Mouse (Mus musculus) left cerebral cortex, postnatal 25 days (tissue): Measurements from ENCODE around the gene Fuz. TPM values are rescaled to one million over a fixed set of nuclear protein-coding genes. Genes with fewer than 3 reads are reported as not detected.
A peak's percentile ranks its signal among the peaks of the same experiment; 100 is the strongest.
"Not testable (repeated sequence)": the region's sequence is repeated elsewhere in the genome, so short reads cannot be mapped to it uniquely, and the experiment has no call there.

Experiments used
- DNase-seq, 2 experiments: peaks; one replicate each; pipeline ENCODE4 v3.0.0; 2022; ENCODE audit warnings: low spot score in 2 of 2, mixed read lengths in 1 of 2
- intact Hi-C: fragments of 180-260 bp; cut with DNase I; formaldehyde crosslinking; loops from one replicate; pipeline ENCODE4 v1.15.1; 2025
- total RNA-seq, 2 experiments: library from RNA; stranded (reverse); gene quantifications; 2 replicates each; pipeline ENCODE4 v1.2.3; 2021

Gene Fuz
- total RNA-seq, 2 experiments from 2014 or later, result 20.7 to 25.5 TPM

- no peak for DNase-seq
- intact Hi-C loops, result loop anchor here (1.0 kb wide), 1 partner anchor 11 kb away; the partner anchor contains the start of gene Ptov1
Observed at GRCm38 (mm10) chr7:44857905-44858304, 38.0 kb upstream of the Fuz start.

DNA sequence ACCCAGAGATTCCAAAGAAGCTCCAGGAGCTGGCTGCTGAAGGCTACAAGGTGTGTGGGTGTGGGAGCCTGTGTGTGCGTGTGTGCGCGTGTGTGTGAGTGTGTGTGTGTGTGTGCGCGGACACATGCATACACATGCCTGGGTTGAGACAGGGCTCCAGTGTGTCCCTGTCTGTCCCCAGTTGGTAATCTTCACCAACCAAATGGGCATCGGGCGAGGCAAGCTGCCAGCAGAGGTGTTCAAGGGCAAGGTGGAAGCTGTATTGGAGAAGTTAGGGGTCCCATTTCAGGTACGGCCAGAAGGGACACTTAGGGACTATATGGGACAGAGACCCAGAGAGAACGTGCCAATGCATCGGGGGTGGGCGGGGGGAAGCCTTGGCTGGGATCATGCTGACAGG, 36.0 kb upstream of the Fuz start:
- intact Hi-C loops, result no loop called here
- no peak for DNase-seq

DNA sequence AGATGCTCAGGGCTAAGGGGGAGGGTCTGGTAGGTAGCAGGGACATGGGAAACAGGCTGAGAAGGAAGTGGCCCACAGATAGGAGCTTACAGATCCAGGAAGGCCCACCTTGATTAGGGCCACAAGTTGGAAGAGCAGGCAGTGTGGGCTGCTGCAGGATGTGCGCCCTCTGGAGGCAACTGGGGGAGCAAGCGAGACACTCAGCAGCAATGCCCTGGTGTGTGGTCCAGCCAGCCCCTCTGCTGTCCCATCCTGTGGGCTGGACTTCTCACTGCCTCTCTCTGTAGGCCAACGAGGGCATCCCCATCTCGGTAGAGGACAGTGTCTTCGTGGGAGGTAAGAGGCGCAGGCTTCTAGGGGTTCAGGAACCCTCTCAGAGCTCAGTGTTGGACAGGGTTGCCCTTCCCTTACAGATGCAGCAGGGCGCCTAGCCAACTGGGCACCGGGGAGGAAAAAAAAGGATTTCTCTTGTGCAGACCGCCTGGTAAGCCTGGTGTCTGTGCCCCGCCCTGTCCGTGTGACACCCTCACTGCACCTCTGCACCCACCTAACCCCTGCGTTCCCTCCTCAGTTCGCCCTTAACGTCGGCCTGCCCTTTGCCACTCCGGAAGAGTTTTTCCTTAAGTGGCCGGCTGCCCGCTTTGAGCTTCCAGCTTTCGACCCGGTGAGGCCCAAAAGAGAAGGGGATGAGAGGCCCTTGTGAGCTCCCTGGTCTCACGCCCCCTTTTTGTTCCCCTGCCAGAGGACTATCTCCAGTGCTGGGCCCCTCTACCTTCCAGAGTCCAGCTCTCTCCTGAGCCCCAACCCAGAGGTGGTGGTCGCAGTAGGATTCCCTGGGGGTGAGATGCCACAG, 35.1 kb upstream of the Fuz start:
- intact Hi-C loops, result no loop called here

GRCm38 (mm10) chr7:44861429-44861816, 34.5 kb upstream of the Fuz start:
- DNase-seq, result no peak
- intact Hi-C loops, result no loop called here

More for the DNA sequence above, 35.1 kb upstream of the Fuz start:
- DNase-seq, result peak in 1 of 2 experiments; percentile 57

DNA sequence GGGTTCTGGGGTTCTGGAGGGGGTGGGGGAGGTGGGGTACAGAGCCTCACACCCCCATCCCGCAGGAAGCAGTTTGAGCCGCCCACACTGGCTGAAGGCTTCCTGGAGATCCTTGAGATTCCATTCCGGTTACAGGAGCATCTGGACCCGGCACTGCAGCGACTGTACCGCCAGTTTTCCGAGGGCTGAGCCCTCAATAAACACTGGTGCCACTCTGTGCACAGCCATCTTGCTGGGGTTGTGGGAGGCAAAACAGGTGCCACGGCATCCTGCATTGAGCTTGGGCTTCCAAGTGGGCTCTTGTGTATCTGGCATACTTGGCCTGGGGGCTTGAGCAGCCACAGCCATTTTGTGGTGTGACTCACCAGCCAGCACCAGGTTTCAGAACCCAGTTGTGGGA, 33.4 kb upstream of the Fuz start:
- DNase-seq, result no peak
- intact Hi-C loops, result no loop called here

DNA sequence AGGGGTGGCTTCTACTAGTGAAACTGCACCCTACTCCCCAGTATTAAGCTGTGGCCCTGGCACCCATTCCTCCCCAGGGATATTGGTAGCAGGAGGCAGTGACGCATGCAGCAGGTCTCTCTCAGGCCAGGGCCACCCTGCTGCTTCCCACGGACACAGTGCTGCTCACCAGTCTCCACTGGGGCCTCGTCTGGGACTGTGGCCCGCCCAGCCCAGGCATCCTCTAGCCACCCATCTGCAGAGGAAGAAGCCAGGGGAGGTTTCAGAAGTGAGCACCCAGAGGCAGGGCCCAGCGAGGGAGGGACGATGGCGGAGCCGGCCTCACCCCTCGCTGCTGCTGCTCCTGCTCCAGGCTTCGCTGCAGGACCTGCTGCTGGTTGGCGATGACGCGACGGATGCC, 32.7 kb upstream of the Fuz start:
- DNase-seq, result no peak
- intact Hi-C loops, result no loop called here

- DNase-seq, result no peak
- intact Hi-C loops, result no loop called here
Observed at GRCm38 (mm10) chr7:44863982-44864494, 31.8 kb upstream of the Fuz start.

GRCm38 (mm10) chr7:44864595-44865542, 31.0 kb upstream of the Fuz start:
- no peak for DNase-seq
- intact Hi-C loops, result no loop called here

DNA sequence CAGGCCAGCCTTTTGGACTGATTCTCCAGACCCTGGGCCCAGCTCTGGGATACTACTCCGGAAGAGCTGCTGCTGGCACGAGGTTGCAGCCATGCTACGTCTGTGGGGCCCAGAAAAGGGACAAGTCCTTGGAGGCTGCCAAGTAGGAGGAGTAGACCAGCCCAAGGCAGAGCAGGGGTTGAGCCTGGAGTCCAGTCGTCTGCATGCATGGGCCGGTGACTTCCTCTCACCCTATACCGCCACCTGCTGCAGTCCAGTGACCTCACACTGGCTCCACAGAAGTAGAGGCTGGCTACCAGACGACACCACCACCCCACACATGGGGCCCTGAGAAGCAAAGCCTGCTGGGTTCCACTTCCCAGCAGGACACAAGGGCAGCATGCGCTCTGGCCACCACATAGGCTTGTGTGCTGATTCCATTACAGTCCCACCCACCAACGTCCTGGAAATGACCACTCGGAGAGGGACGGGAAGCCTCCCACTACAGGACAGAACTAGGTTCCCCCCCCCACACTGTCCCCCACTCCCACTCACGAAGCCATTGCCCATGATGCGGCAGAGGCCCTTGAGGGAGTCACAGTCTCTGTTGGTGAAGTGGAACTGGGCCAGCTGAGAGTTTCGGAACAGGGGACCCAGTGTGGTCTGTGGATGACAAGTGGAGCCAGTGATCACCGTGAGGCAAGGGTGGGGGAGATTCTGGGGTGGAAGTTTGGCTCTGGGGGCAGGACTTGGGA, 29.4 kb upstream of the Fuz start:
- no peak for DNase-seq
- intact Hi-C loops, result no loop called here

DNA sequence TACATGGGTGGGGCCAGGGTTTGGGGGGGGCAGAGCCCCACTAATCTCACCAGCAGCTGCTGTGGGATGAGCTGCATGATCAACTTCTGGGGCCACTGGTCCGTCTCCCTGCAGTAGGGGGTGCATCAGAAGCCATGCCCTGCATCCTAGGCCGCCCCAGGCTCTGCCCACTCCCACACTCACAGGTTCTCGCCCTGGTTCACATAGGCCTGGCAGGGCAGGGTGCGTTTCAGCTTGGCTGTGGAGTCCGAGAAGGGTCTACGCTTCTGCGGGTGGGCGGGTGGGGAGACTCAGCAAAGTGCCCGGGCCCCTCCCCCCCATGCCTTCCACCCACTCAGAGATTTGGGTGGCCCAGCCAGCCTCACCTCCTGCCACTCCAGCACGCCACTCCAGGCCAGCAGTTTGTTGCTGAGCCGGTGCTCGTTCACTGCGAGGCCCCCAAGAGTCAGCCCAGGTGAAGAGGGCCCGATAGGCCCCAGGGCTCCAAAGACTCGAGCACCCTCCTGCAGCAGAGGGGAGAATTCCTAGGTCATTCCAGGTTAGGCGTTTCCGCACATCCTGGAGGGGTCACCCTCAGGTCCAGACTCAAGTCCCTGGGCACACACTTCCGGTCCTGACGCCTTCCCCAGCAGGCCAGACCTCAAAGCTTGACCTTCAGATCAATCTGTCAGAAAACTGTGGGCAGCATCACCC, 28.7 kb upstream of the Fuz start:
- no peak for DNase-seq
- intact Hi-C loops, result no loop called here

DNA sequence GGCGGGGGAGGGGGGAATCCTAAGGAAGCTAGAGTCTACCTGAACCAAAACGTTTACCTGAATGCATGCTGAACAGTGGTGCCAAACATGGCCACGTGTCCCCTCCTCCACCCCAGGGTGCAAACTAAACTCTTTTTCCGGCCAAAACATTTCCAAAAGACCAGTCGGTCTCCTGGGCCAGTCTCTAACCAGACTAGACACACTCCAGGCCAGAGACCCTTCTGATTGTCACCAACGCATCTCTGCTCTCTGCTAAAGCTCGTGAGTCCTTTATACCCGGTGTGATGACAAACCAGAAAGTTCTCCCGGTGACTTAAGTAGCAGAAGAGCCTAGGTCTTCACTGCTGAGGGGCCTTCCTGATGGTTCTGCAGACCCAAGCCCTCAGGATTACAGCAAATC, 28.1 kb upstream of the Fuz start:
- intact Hi-C loops, result no loop called here
- DNase-seq, result no peak

GRCm38 (mm10) chr7:44868465-44868864, 27.4 kb upstream of the Fuz start:
- intact Hi-C loops, result no loop called here
- DNase-seq, result no peak

DNA sequence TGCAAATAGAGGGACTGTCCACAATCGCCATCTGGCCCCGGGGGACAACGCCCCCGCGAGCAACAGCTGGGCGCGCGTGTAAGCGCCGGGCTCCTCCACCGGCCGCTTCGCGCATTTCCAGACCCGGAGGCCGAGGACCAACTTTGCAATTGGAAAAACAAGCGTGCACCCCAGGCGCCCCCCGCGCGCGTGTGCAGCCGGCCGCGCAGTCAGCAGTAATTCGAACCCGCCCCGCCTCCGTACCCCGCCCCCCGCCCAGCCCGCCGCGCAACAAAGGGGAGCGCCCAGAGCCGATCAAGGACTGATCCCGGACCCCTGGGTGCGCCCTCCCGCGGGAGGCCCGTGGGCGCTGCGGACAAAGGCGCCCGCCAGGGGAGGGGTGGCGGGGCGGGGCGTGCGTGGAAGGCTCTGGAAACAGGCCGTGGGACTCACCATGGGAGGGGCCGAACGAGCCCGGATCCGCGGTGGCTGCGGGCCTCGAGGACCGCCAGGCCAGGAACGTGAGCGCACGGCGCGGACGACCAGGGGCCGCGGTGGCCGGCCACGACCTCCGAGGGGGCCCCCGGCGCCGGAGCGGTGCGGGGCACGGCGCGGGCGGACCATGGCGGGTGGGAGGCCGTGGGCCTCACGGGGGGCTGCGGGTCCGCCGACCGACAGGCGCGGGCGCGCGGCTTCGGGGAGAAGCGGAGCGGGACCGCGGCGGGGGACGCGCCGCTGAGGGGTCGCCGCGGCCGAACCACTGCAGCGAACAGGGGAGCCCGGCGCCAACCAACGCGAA, 26.8 kb upstream of the Fuz start:
- intact Hi-C loops, result loop anchor here (1.0 kb wide), 2 partner anchors 12 to 26 kb away; partner anchors contain the start of gene Pnkp
- peak in 1 of 2 experiments; percentile 54 for DNase-seq

GRCm38 (mm10) chr7:44869697-44870528, 26.0 kb upstream of the Fuz start, which contains the start of gene Ptov1:
Gene Ptov1, minus strand, starts transcription at chr7:44869788.
- intact Hi-C loops, result loop anchor here (1.0 kb wide), 3 partner anchors 13 to 25 kb away; partner anchors contain the start of genes Med25 and Pnkp
- DNase-seq, result peak; percentile 94 to 99

DNA sequence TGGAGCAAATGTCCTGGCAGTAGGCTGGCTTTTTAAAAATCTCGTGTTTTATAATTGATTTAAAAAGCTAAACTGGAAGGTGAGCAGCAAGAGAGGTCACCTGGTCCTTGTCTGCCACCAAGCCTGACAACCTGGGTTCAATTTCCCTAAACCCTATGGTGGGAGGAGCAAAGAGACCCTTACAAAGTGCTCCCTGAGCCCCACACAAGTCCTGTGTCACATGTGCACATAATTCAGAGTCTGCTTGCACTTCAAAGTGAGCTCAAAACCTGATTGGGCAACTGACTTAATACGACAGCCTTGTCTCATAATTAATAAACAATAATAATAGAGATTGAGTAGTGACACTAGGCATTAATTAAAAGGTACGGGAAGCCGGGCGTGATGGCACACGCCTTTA, 25.3 kb upstream of the Fuz start:
- DNase-seq, result no peak
- intact Hi-C loops, result loop anchor here (1.0 kb wide), 1 partner anchor 22 kb away; the partner anchor contains the start of gene Med25

DNA sequence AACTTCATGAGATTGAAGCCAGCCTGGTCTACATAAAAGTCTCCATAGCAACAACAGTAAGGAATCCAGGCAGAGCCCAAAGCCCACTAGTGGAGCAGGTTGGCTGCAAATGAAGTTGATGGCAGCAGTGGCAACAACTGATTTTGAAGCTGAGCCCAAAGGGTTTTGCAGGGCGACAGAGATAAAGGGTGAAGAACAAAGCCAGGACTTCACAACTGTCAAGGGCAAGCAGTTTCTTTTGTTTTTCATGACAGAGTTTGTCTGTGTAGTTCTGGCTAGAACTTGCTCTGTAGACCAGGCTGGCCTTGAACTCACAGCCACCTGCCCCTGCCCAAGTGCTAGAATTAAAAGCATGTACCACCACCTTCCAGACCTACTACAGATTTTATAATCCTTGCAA, 24.7 kb upstream of the Fuz start:
- intact Hi-C loops, result no loop called here
- no peak for DNase-seq

DNA sequence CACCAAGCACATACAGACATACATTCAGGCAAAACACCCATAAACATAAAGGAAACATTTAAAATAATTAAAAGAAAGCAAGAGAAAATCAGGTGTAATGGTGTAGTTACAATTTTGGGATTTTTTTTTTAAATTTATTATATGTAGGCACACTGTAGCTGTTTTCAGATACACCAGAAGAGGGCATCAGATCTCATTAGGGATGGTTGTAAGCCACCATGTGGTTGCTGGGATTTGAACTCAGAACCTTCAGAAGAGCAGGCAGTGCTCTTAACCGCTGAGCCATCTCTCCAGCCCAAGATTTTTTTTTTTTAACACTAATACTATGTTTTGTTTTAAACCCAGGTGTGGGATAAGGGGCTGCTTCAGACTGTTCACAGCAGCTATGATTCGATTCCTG, 24.1 kb upstream of the Fuz start:
- DNase-seq, intact Hi-C loops: not testable (repeated sequence)
